Mouse (Mus musculus) midbrain, embryonic 15.5 days (tissue): ENCODE measurements around the gene Sat2. TPM values are rescaled to one million over a fixed set of nuclear protein-coding genes. Genes with fewer than 3 reads are reported as not detected.

Source experiments
- ATAC-seq: fragments of 200-750 bp; cut with Nextera tagmentation; replicated peaks from 2 replicates; pipeline ENCODE4 v1.8.0; 2017; ENCODE audit warnings: moderate TSS enrichment
- H3K27ac ChIP-seq: fragments of 300-500 bp; sonication (generic); 2 replicates; pipeline ENCODE4 v1.5.1; 2015; ENCODE audit warnings: mild to moderate bottlenecking, inconsistent platforms
- H3K27me3 ChIP-seq: fragments of 300-500 bp; sonication (generic); replicated peaks from 2 replicates; pipeline ENCODE4 v1.6.1; 2015; ENCODE audit warnings: inconsistent platforms
- H3K36me3 ChIP-seq: fragments of 300-500 bp; sonication (generic); replicated peaks from 2 replicates; pipeline ENCODE4 v1.6.1; 2015; ENCODE audit warnings: inconsistent platforms
- H3K4me1 ChIP-seq: fragments of 300-500 bp; sonication (generic); 2 replicates; pipeline ENCODE4 v1.6.1; 2015; ENCODE audit warnings: inconsistent platforms
- H3K4me2 ChIP-seq: fragments of 300-500 bp; sonication (generic); 2 replicates; pipeline ENCODE4 v1.6.1; 2015; ENCODE audit warnings: inconsistent platforms, mild to moderate bottlenecking, moderate library complexity
- H3K4me3 ChIP-seq: fragments of 300-500 bp; sonication (generic); 2 replicates; pipeline ENCODE4 v1.5.1; 2015; ENCODE audit warnings: mild to moderate bottlenecking, inconsistent platforms
- H3K9ac ChIP-seq: fragments of 300-500 bp; sonication (generic); 2 replicates; pipeline ENCODE4 v1.6.1; 2015; ENCODE audit warnings: mild to moderate bottlenecking, inconsistent platforms
- H3K9me3 ChIP-seq: fragments of 300-500 bp; sonication (generic); 2 replicates; pipeline ENCODE4 v1.6.1; 2016; ENCODE audit warnings: inconsistent platforms
- WGBS: fragments of 180-500 bp; shearing (Covaris S2); methylation state at CpG from one replicate; pipeline ENCODE4 v1.1.7; 2015; ENCODE audit warnings: mixed read lengths; 5-methylcytosine and 5-hydroxymethylcytosine counted together
- polyA plus RNA-seq: library from polyadenylated mRNA; unstranded; fragments of >200 nt; fragmentation: Nextera tagmentation; extraction: Ambion mirVana; gene quantifications from 2 replicates; pipeline ENCODE4 v1.2.1, GENCODE M21; 2015

The Sat2 gene
- polyA plus RNA-seq, 1 experiment from 2014 or later = 24.9 TPM

GRCm38 (mm10) chr11:69655264-69656064 lies 33.6 kb downstream of the Sat2 start, which contains the start of gene Sox15:
Gene Sox15, plus strand, starts transcription at chr11:69655314.
- no peak within 1 kb of the TSS for H3K9ac ChIP-seq
- no peaks in the 10 kb centered on the region for H3K9me3 ChIP-seq
- H3K4me3 ChIP-seq = no peak within 1 kb of the TSS
- 23% methylated on average over 34 of the region's 34 CpGs for WGBS
- H3K36me3 ChIP-seq = peaks cover 44% of the 10 kb centered on the region
- H3K27me3 ChIP-seq = no peaks in the 10 kb centered on the region
- H3K27ac ChIP-seq = no peak within 1 kb of the TSS
- peak; percentile 57; the same call in 1 of the 2 replicates for ATAC-seq
- H3K4me1 ChIP-seq = peaks cover 13% of the 10 kb centered on the region
- no peak within 1 kb of the TSS for H3K4me2 ChIP-seq

- ATAC-seq = no peak
- peaks cover 18% of the 10 kb centered on the region for H3K4me1 ChIP-seq
- H3K4me3 ChIP-seq = no peak overlapping the region
- 89% methylated on average over 5 of the region's 5 CpGs for WGBS
- no peak overlapping the region for H3K4me2 ChIP-seq
- H3K9ac ChIP-seq = no peak overlapping the region
- no peak overlapping the region for H3K27ac ChIP-seq
- H3K9me3 ChIP-seq = no peaks in the 10 kb centered on the region
- H3K36me3 ChIP-seq = peaks cover 38% of the 10 kb centered on the region
- H3K27me3 ChIP-seq = no peaks in the 10 kb centered on the region
Measured at GRCm38 (mm10) chr11:69656065-69656455, 34.2 kb downstream of the Sat2 start.

- Histone ChIP-seq H3K4me3 (no peak overlapping the region), H3K27me3 (no peaks in the 10 kb centered on the region), H3K9ac (no peak overlapping the region), H3K27ac (no peak overlapping the region), H3K4me1 (peaks cover 26% of the 10 kb centered on the region), H3K9me3 (no peaks in the 10 kb centered on the region), H3K36me3 (peaks cover 32% of the 10 kb centered on the region), H3K4me2 (no peak overlapping the region)
- 83% methylated on average over 10 of the region's 10 CpGs for WGBS
- ATAC-seq = no peak
Measured at GRCm38 (mm10) chr11:69656617-69657461, 35.0 kb downstream of the Sat2 start.

GRCm38 (mm10) chr11:69657462-69657881 lies 35.6 kb downstream of the Sat2 start:
- H3K9me3 ChIP-seq = no peaks in the 10 kb centered on the region
- H3K4me3 ChIP-seq = no peak overlapping the region
- no peak overlapping the region for H3K9ac ChIP-seq
- no peaks in the 10 kb centered on the region for H3K27me3 ChIP-seq
- no peak overlapping the region for H3K27ac ChIP-seq
- H3K36me3 ChIP-seq = peaks cover 25% of the 10 kb centered on the region
- no peak for ATAC-seq
- peaks cover 26% of the 10 kb centered on the region for H3K4me1 ChIP-seq
- H3K4me2 ChIP-seq = no peak overlapping the region
- 87% methylated on average over 15 of the region's 15 CpGs for WGBS

- Histone ChIP-seq H3K9me3 (no peaks in the 10 kb centered on the region), H3K27me3 (no peaks in the 10 kb centered on the region), H3K27ac (peak overlapping the region; percentile 97), H3K4me2 (peak overlapping the region; percentile 61), H3K4me3 (peak overlapping the region; percentile 67), H3K9ac (peak overlapping the region; percentile 69), H3K36me3 (peaks cover 42% of the 10 kb centered on the region), H3K4me1 (peaks cover 31% of the 10 kb centered on the region)
- no peak for ATAC-seq
- 76% methylated on average over 3 of the region's 3 CpGs for WGBS
Measured at GRCm38 (mm10) chr11:69661221-69661881, 39.5 kb downstream of the Sat2 start.

- no peaks in the 10 kb centered on the region for H3K27me3 ChIP-seq
- under 1% methylated on average over 48 of the region's 48 CpGs for WGBS
- peak within 1 kb of the TSS; percentile 67 for H3K4me3 ChIP-seq
- peak within 1 kb of the TSS; percentile 61 for H3K4me2 ChIP-seq
- H3K9ac ChIP-seq = peak within 1 kb of the TSS; percentile 69
- H3K36me3 ChIP-seq = peaks cover 38% of the 10 kb centered on the region
- H3K27ac ChIP-seq = peak within 1 kb of the TSS; percentile 97
- H3K4me1 ChIP-seq = peaks cover 28% of the 10 kb centered on the region
- ATAC-seq = peak; percentile 95
- no peaks in the 10 kb centered on the region for H3K9me3 ChIP-seq
Measured at GRCm38 (mm10) chr11:69662213-69662966, 40.6 kb downstream of the Sat2 start, which contains the start of gene Mpdu1. Gene Mpdu1, minus strand, starts transcription at chr11:69662642.

- 70% methylated on average over 13 of the region's 13 CpGs for WGBS
- Histone ChIP-seq H3K4me3 (peak overlapping the region; percentile 67), H3K9me3 (no peaks in the 10 kb centered on the region), H3K4me1 (peaks cover 28% of the 10 kb centered on the region), H3K9ac (peak overlapping the region; percentile 48), H3K4me2 (peak overlapping the region; percentile 61), H3K27ac (peak overlapping the region; percentile 97), H3K27me3 (no peaks in the 10 kb centered on the region), H3K36me3 (peaks cover 37% of the 10 kb centered on the region)
- ATAC-seq = peak; percentile 41
Measured at GRCm38 (mm10) chr11:69662967-69663671, 41.3 kb downstream of the Sat2 start.

GRCm38 (mm10) chr11:69663795-69664194 lies 42.0 kb downstream of the Sat2 start:
- WGBS = 89% methylated on average over 6 of the region's 6 CpGs
- no peaks in the 10 kb centered on the region for H3K27me3 ChIP-seq
- no peaks in the 10 kb centered on the region for H3K9me3 ChIP-seq
- H3K27ac ChIP-seq = peak overlapping the region; percentile 97
- no peak for ATAC-seq
- H3K4me2 ChIP-seq = no peak overlapping the region
- H3K9ac ChIP-seq = no peak overlapping the region
- peaks cover 32% of the 10 kb centered on the region for H3K4me1 ChIP-seq
- H3K36me3 ChIP-seq = peaks cover 43% of the 10 kb centered on the region
- no peak overlapping the region for H3K4me3 ChIP-seq

- H3K27ac ChIP-seq = no peak overlapping the region
- no peak for ATAC-seq
Measured at GRCm38 (mm10) chr11:69664841-69665240, 43.0 kb downstream of the Sat2 start.

GRCm38 (mm10) chr11:69665457-69665960 lies 43.7 kb downstream of the Sat2 start:
- no peaks in the 10 kb centered on the region for H3K9me3 ChIP-seq
- H3K9ac ChIP-seq = no peak overlapping the region
- peaks cover 43% of the 10 kb centered on the region for H3K4me1 ChIP-seq
- ATAC-seq = no peak
- peaks cover 50% of the 10 kb centered on the region for H3K36me3 ChIP-seq
- no peak overlapping the region for H3K4me2 ChIP-seq
- H3K27me3 ChIP-seq = no peaks in the 10 kb centered on the region
- H3K27ac ChIP-seq = 0 out of 2 replicates have a peak overlapping the region, but pooled peaks have one; percentile 17
- no peak overlapping the region for H3K4me3 ChIP-seq
- 83% methylated on average over 9 of the region's 9 CpGs for WGBS

More at GRCm38 (mm10) chr11:69664841-69665240, 43.0 kb downstream of the Sat2 start:
- Histone ChIP-seq H3K9ac (no peak overlapping the region), H3K4me1 (peaks cover 41% of the 10 kb centered on the region), H3K9me3 (no peaks in the 10 kb centered on the region), H3K4me2 (no peak overlapping the region), H3K4me3 (no peak overlapping the region), H3K27me3 (no peaks in the 10 kb centered on the region), H3K36me3 (peaks cover 49% of the 10 kb centered on the region)
- 93% methylated on average over 7 of the region's 7 CpGs for WGBS
